Mouse (Mus musculus): ENCODE data around the gene Edn3. TPM values are rescaled to one million over a fixed set of nuclear protein-coding genes. Genes with fewer than 3 reads are reported as not detected.

The Edn3 gene
- total and polyA plus RNA-seq, 3 experiments, result not detected

DNA sequence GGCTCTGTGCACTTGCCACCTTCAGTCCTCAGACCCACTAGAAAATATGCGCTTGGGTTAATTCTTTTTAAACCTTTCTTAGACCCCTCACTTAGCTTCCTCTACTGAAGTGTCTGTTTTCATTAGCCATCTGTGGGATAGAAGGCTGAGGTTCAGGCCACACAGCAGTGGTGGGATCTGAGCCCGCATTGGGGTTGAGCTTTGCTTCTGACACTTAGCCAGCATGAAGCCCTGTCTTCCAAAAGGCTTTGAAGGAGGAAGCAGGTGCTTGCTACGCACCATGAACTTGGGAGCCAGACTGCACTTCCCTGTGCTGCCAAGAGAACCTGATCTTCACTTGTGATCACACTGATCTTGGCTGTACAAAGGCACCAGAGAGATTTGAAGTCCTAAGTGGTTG, 59.9 kb downstream of the Edn3 start:
- no peaks in the 10 kb centered on the region for H3K79me2 ChIP-seq (ENCODE audit: control insufficient read depth, insufficient read depth, low read length, poor library complexity)
- no peak overlapping the region for H3K27ac ChIP-seq (ENCODE audit: control insufficient read depth, low read depth, low read length)
- H3K36me3 ChIP-seq (ENCODE audit: control insufficient read depth in 1 of 2, insufficient read depth in 2 of 2, low read length in 2 of 2), result no peaks in the 10 kb centered on the region
- no peak overlapping the region for H3K4me3 ChIP-seq (ENCODE audit: control insufficient read depth in 1 of 2, insufficient read depth in 1 of 2, low read depth in 2 of 2, low read length in 2 of 2)
- H3K9me3 ChIP-seq (replicated peaks; ENCODE audit: insufficient read depth, low read length), result no peaks in the 10 kb centered on the region
- H3K27me3 ChIP-seq (ENCODE audit: control insufficient read depth in 1 of 2, insufficient read depth in 2 of 2, low read length in 2 of 2), result no peaks in the 10 kb centered on the region
- TF ChIP-seq CTCF (IDR thresholded peaks at IDR 0.05 in 2 of 3, conservative IDR thresholded peaks at IDR 0.05 in 1 of 3; ENCODE audit: control insufficient read depth in 1 of 3, insufficient read depth in 1 of 3, low read depth in 2 of 3, low read length in 3 of 3, poor library complexity in 1 of 3, severe bottlenecking in 1 of 3), result no peak
- TF ChIP-seq HCFC1 (IDR thresholded peaks at IDR 0.05; ENCODE audit: low read depth, low read length), result no peak
- TF ChIP-seq CHD2 (IDR thresholded peaks at IDR 0.05; ENCODE audit: low read length), result no peak
- TF ChIP-seq MYB (IDR thresholded peaks at IDR 0.05; ENCODE audit: low read depth, low read length), result no peak
- TF ChIP-seq TBP (IDR thresholded peaks at IDR 0.05; ENCODE audit: low read depth, low read length), result no peak
- no peak for TF ChIP-seq POLR2A (IDR thresholded peaks at IDR 0.05; ENCODE audit: control insufficient read depth in 1 of 2, insufficient read depth in 1 of 2, low read depth in 1 of 2, low read length in 2 of 2, poor library complexity in 1 of 2)
- TF ChIP-seq EP300 (IDR thresholded peaks at IDR 0.05; ENCODE audit: low read depth in 1 of 2, low read length in 2 of 2), result no peak
- TF ChIP-seq KAT2A (conservative IDR thresholded peaks at IDR 0.05; ENCODE audit: low read depth, low read length), result no peak
- DNase-seq (ENCODE audit: low read depth, low spot score), result no peak
- no peak overlapping the region for H3K9ac ChIP-seq (ENCODE audit: control insufficient read depth, low read depth, low read length, poor library complexity, severe bottlenecking)
- H3K4me1 ChIP-seq (ENCODE audit: control insufficient read depth in 1 of 2, insufficient read depth in 2 of 2, low read length in 2 of 2), result no peaks in the 10 kb centered on the region

DNA sequence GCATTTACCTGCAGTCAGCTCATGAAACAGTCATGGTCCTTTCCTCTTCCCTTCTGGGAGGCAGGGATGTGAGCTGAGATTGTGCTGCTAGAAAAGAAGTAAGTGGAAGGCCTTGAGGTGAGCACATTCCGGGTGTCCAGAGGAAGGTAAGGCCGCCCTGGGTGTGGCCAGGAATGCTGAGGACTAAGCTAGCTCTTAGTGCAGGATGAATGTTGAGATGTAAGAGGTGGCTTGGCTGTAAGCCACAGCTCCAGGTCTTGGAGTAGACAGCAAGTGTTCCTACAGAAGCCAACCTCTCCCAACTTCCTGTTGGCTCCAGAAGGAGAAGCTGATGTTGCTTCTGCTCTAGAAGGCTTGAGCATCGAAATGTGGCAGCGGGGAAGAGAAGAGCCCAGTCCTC, 67.4 kb downstream of the Edn3 start:
- H3K9me3 ChIP-seq (replicated peaks; ENCODE audit: insufficient read depth, low read length), result no peaks in the 10 kb centered on the region
- no peaks in the 10 kb centered on the region for H3K27me3 ChIP-seq (ENCODE audit: control insufficient read depth in 1 of 2, insufficient read depth in 2 of 2, low read length in 2 of 2)
- H3K4me3 ChIP-seq (ENCODE audit: control insufficient read depth in 1 of 2, insufficient read depth in 1 of 2, low read depth in 2 of 2, low read length in 2 of 2), result no peak overlapping the region
- no peak for DNase-seq (ENCODE audit: low read depth, low spot score)
- H3K4me1 ChIP-seq (ENCODE audit: control insufficient read depth in 1 of 2, insufficient read depth in 2 of 2, low read length in 2 of 2), result no peaks in the 10 kb centered on the region
- H3K9ac ChIP-seq (ENCODE audit: control insufficient read depth, low read depth, low read length, poor library complexity, severe bottlenecking), result no peak overlapping the region
- no peak for TF ChIP-seq MEF2A (IDR thresholded peaks at IDR 0.05; ENCODE audit: extremely low read depth, insufficient replicate concordance, low read depth, low read length, poor library complexity, severe bottlenecking)
- no peak for TF ChIP-seq MYC (IDR thresholded peaks at IDR 0.05; ENCODE audit: low read depth, low read length)
- TF ChIP-seq SIN3A (IDR thresholded peaks at IDR 0.05; ENCODE audit: low read length), result no peak
- no peak for TF ChIP-seq EP300 (IDR thresholded peaks at IDR 0.05; ENCODE audit: low read depth in 1 of 2, low read length in 2 of 2)
- TF ChIP-seq POLR2A (IDR thresholded peaks at IDR 0.05; ENCODE audit: control insufficient read depth in 1 of 2, insufficient read depth in 1 of 2, low read depth in 1 of 2, low read length in 2 of 2, poor library complexity in 1 of 2), result no peak
- TF ChIP-seq NRF1 (IDR thresholded peaks at IDR 0.05; ENCODE audit: insufficient read depth, low read depth, low read length, poor library complexity, severe bottlenecking), result no peak
- TF ChIP-seq SMC3 (IDR thresholded peaks at IDR 0.05; ENCODE audit: low read depth, low read length), result no peak
- TF ChIP-seq POLR2AphosphoS2 (IDR thresholded peaks at IDR 0.05; ENCODE audit: low read length), result no peak
- TF ChIP-seq GABPA (IDR thresholded peaks at IDR 0.05; ENCODE audit: low read depth, low read length), result no peak
- no peak for TF ChIP-seq E2F4 (IDR thresholded peaks at IDR 0.05; ENCODE audit: borderline replicate concordance, low read depth, low read length)
- no peak for TF ChIP-seq CHD1 (IDR thresholded peaks at IDR 0.05; ENCODE audit: low read depth, low read length)
- no peak for TF ChIP-seq RCOR1 (IDR thresholded peaks at IDR 0.05; ENCODE audit: low read depth, low read length)
- TF ChIP-seq USF2 (IDR thresholded peaks at IDR 0.05; ENCODE audit: borderline replicate concordance in 1 of 2, insufficient read depth in 1 of 2, low read depth in 1 of 2, low read length in 2 of 2), result no peak
- no peak for TF ChIP-seq ETS1 (IDR thresholded peaks at IDR 0.05; ENCODE audit: low read depth, low read length)
- TF ChIP-seq RAD21 (IDR thresholded peaks at IDR 0.05; ENCODE audit: low read depth, low read length), result no peak
- no peak for TF ChIP-seq CHD2 (IDR thresholded peaks at IDR 0.05; ENCODE audit: low read length)
- no peak for TF ChIP-seq MAZ (IDR thresholded peaks at IDR 0.05; ENCODE audit: low read depth, low read length)
- no peak for TF ChIP-seq NELFE (IDR thresholded peaks at IDR 0.05; ENCODE audit: low read depth, low read length)
- H3K36me3 ChIP-seq (ENCODE audit: control insufficient read depth in 1 of 2, insufficient read depth in 2 of 2, low read length in 2 of 2), result no peaks in the 10 kb centered on the region
- H3K27ac ChIP-seq (ENCODE audit: control insufficient read depth, low read depth, low read length), result no peak overlapping the region
- H3K79me2 ChIP-seq (ENCODE audit: control insufficient read depth, insufficient read depth, low read length, poor library complexity), result no peaks in the 10 kb centered on the region

Data from MEL (cell line).